Mouse (Mus musculus): Measurements from ENCODE around the gene E130218I03Rik.
"Not testable (repeated sequence)": the region's sequence is repeated elsewhere in the genome, so short reads cannot be mapped to it uniquely, and the experiment has no call there.

E130218I03Rik gene

DNA sequence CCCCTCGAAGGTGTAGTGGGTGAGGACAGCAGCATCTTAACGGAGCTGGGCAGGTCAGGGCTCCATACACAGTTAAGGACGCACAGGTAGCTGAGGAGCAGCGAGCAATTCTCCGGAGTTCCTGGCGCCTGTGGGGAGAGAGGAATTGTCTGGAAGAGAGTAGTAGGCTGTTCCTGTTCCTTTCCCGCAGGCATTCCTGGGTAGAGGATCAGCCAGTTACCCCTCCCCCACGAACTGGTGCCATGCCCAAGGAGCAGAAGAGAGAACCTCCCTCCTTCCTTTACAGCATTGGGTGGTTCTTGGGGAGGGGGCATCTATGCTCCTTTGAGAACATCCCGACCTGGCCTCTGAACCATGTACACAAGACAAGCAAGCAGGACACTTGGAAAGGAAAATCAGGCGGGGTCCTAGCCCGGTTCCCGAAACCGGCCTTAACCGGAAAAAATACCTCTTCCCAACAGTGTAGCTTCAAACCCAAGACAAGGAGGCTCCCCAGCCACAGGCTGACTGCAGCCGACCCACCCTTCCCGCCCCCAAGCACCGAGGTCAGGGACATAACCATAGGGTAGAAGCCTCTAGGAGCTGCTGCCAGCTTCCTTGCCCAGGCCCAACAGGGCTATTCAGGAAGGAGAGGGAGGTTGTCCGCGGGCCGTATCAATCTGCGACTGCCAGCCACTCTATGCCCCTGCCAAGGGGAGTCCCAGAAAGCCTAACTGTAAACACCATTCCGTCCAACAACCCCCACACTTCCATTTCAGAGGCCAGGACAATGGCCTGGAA, 8.9 kb downstream of the E130218I03Rik start:
- no peak for DNase-seq (ENCODE audit: low read depth)

DNA sequence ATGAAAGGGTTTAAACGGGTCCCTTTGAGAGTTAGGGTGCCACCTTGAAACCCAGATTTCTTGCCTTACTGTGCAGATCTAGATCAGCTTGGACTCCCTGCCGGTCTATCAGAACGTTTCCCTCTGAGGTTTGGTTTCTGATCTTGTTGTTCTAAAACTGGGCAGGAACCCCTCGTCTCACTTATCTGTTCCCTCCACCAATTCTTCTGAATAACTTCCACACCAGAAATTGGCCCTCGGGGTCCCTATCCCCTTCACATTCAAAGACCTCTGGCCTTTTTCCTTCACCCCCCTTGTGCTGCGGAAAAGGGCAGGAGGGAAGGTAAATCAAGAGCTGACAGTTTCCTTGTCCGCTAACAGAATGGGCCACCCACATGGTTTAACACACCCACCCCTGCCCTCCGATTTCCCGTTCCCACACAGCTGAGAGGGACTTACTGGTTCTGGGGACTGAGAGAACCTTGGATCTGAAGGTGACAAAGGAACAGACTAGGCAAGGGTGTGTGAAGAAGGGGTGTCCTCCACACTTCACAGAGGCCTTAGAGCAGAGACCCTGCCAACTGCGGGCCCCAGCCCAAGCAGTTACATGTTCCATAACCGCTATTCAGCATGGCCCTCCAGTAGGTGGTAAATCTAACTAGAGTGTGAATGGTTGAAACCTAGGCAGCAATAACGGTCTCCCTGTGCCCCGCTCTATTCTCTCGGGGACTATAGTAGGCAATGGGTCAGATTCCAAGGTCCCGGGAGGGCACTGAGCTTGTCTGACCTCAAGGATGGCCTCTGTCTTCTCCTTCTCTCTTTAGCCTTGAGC, 9.7 kb downstream of the E130218I03Rik start:
- no peak for DNase-seq (ENCODE audit: low read depth)

DNA sequence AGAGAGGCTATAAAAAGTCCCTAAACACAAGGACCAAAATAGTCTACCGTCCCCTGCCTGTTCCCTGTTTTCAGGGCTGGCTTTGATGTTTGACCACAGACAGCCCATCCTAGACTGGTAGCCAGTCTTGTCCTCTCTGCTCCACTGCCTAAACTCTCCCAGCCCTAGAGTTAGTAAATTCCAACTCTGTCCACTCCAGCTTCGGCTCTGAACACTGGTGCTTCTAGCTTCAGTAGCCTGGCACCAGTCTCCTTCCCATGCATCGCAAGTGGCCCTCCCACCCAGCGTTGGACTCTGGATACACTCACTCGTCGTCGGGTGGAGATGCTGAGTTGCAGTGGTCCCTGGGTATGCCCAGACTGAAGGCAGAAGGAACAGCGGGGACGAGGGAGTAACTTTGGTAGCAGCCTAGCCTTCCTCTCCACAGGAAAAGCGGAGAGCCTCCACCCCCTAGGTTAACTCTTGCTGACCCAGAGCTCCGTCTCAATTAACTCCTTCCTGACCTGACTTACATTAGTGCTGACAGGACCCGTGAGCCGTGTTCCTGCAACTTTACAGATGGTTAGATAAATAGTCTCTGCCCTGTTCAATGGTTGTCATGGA, 10.4 kb downstream of the E130218I03Rik start, which contains the start of gene Grrp1:
Gene Grrp1 (minus strand): TSS at position 385 of the 603 bp plus-strand sequence.
- no peak for DNase-seq (ENCODE audit: low read depth)

DNA sequence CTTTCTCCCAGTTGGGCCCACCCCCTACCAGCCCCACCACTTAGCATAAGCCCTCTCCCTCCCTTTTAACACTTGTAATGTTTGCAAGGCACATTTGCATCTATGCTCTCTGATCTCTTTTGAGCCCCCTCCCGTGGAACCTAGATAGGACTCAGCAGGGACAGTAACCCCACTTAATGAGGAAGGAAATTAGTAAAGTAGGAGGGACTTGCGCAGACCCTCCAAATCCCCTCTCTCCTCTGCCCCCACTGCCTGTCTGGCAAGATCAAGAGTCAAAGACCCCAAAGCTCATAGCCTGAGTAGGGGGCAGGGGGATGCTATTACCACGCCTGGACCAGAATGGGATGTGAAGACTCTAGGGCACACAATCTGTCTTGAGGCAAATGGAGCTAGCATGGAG, 11.4 kb downstream of the E130218I03Rik start:
- no peak for DNase-seq (ENCODE audit: low read depth)

DNA sequence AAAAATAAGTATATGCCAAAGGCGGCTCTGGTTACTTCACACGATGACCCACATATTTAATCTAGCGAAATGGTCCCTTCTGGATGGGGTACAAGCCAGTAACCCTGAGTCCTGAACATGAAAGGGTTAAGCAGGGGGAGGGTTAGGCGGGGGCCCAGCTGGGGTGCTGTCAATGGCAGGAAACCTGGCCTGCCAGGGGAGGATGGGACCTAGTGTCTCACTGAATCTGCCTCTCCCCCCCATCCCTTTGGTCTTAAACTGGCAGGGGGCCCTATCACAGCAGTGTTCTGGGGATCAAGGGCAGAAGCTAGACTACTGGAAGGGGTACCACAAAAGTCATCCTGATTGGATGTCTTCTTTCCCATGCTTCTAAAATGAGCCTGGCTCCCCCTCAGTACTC, 12.4 kb downstream of the E130218I03Rik start:
- DNase-seq (ENCODE audit: low read depth), result no peak

DNA sequence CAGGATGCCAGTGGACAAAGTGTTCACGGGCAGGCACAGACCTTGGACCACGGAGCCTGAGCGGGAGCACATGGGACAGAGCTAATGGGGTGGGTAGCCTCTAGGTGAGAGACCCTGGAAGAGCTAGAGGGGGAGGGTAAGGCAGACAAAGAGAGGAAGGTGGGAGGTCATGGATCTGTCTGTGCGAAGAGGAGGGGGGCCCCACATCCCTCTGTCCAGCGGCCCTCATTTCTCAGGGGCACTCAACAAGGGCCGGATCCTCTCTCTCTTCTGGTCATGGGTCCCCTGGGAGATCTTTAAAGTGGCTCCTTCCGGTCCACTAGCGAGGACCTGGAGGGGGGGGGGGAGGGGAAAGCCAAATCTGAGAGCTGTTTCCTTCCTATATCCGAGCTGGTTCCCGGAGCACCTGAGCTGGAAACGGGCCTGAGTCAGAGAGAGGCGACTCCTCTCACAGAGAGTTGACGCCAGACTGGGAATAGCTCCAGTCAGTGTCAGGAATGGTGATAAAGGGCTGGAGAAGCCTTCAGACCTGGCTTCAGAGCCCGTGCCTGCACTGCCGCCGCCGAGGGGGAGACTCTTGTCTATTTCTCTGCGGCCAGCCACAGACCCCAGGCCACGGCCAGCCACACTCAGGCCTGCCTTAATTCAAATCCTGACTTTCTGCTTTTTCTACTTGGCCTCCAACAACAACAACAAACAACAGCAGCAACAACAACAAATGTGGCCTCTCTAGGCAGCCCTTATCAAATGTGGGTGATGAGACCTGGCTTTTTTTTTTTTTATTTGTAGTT, 13.1 kb downstream of the E130218I03Rik start:
- no peak for DNase-seq (ENCODE audit: low read depth)

DNA sequence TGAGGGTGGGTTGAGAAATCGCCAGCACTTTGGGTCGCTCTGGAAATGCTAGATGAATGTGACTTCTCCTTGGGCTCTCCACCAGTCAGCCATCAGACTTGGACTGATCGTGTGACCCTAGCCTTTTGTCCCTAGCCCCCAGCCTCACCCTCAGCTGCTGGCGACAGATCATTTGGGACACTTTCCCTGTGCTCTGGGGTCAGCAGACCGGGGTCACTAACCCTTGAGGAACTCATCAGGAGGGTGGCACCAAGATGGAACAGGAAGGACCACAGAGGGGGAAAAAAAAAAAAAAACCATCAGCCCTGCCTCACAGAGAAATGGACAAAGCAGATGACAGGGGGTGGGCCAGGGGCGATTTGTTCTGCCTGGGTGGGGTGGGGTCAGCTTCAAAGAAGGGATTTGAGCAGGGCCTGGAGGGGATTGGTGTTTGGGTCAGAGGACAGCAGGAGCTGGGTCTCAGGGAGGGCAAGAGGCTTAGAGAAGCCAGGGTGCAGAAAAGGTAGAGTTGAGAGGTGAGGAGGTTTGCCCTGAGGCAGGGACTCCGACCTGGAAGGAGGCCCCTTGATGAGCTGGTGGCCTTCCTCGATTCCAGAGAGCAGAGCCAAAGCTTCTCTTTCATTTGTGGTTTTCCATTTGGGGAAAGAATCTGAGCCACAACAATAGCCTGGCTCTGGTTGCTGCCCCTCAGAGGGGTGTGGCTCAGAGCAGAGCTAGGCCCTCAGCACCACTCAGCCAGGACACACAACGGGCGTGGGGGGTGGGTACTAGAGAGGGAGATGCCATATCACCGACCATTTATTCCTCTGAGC, 13.9 kb downstream of the E130218I03Rik start:
- DNase-seq (ENCODE audit: low read depth), result no peak

DNA sequence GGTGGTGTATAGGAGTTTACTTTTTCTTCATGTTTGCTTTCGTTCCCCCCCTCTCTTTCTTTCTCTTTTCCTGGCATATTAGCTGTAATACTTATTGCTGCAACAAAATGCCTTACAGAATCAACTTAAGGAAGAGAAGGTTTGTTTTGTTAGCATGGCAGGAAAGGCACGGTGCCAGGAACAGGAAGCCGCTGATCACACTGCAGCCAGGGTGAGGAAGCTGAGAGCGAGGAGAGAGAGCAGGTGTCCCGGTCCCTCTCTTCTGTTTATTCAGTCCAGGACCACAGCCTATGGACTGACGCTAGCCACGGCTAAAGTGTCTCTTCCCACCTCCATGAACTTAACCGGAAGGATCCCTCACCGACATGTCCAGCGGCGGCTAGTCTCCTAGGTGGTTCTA, 14.9 kb downstream of the E130218I03Rik start:
- no peak for DNase-seq (ENCODE audit: low read depth)

DNA sequence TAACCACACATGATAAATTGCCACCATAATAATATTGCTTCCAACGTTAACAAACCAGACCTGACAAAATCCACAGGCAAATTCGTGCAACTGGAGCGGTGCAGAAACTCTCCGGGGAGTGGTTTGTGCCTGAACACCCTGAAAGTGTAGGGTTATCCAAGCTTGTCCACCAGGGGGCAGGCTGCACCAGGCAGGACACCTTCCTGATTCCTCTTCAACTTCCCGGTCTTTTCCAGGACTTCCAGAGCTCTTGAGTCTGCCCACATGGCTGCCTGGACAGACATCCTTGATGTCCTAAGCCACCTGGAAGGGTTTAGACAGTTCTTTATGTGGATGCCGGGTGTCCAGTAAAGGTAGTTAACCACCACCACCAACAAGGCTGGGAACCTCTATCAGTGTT, 19.7 kb downstream of the E130218I03Rik start:
- no peak for DNase-seq (ENCODE audit: low read depth)

DNA sequence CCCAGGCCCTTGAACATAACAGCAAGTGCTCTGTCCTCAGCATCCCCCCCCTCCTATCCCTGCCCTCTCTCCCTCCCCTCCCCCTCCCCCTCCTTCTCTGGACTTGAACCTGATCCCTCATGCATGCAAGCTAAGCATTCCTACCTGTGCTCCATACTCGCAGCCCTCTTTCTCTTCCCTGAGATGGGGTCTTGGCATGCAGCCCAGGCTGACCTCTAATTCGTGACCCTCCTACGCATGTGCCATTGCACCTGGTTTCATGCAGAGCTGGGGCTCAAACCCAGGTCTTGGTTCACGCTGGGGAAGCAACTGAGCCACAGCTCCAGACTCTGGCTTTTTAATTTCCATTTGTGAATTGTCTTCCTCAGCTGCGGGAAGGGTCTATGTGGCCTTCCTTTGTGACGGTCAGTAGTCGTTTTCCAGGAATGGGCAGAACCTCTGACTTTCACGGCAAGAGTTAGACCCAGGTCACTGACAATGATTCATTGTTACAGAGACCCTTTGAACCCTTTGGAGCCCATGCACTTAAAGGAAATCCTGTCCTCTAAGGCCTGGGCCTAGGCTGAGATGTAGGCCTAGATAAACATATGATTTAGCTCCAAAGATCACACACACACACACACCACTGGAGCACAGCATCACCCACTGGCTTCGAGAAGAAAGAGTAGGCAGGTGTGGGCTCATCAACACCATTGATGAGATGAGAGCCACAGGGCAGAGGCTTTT, 22.6 kb downstream of the E130218I03Rik start:
- DNase-seq (ENCODE audit: low read depth), result no peak

DNA sequence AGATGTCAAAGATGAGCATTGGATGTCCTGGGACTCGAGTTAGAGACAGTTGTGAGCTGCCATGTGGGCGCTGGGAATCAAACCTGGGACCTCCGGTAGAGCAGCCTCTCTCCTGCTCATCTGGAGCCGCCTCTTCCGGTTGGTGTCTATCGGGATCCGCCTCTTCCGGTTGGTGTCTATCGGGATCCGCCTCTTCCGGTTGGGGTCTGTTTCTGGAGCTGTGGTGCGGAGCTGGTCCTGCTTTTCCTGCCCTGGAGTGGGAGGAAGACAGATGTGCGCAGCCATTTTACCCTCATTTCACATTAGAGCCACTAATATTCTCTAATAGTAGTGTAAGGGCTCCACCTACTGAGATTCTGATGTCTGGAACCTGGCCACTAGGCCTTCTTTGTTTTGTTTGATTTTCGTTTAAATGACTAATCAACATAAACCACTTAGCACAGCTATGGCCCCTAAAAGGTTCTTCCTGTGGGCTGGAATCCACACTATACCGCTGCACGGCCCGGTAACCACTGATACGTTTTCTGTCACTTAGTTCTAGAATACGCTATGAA, 24.7 kb downstream of the E130218I03Rik start:
- no peak for DNase-seq (ENCODE audit: low read depth)

DNA sequence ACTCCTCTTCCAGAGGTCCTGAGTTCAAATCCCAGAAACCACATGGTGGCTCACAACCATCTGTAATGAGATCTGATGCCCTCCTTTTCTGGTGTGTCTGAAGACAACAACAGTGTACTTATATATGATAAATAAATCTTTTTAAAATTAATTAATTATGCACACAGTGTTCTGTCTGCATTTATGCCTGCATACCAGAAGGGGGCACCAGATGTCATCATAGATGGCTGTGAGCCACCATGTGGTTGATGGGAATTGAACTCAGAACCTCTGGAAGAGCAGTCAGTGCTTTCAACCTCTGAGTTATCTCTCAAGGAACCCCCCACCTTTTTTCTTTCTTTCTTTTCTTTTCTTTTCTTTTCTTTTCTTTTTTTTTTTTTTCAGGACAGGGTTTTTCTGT, 26.2 kb downstream of the E130218I03Rik start:
- DNase-seq (ENCODE audit: low read depth), result not testable (repeated sequence)

DNA sequence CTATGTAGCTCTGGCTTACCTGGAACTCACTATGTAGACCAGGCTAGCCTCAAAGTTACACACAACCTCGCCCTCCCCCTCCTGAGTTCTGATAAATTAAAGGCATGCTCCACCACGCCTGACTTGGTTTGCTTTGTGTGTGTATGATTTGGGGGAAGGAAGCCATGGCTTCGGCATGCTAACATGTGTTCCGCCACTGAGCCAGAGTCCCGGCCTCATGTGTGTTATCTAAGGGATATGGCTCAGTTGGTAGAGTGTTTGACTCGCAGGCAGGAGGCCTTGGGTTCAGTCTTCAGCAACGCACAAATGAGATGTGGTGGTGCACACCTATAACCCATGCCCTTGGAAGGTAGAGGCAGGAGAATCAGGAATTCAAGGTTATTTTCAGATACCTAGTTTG, 28.5 kb downstream of the E130218I03Rik start:
- no peak for DNase-seq (ENCODE audit: low read depth)

DNA sequence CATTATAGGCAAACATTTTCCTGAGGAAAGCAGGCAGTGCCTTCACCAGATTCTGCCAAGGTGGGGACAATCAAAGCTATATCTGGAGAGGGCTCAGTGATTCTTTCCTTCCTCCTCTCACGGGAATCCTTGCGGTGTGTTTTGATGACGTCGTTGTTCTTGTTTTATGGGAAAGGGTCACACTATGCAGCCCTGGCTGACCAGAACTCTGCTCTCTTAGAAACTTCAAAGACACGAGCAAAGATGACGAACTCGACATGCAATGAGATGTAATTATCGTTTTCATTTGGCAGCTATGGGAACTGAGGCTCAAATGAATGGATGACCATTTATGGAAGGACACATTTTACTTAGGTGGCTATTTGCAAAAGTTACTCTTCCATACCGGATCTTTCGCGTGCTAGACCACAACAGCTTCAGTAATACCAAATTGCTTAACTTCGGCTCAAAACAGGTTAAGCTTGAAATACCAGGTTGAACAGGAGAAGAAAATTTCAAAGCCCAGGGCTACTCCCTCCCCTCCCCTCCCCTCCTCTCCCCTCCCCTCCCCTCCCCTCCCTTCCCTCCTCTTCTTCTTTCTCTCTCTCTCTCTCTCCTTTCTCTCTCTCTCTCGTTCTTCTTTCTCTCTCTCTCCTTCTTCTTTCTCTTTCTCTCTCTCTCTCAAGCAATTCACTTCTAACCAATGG, 29.4 kb downstream of the E130218I03Rik start:
- no peak for DNase-seq (ENCODE audit: low read depth)

DNA sequence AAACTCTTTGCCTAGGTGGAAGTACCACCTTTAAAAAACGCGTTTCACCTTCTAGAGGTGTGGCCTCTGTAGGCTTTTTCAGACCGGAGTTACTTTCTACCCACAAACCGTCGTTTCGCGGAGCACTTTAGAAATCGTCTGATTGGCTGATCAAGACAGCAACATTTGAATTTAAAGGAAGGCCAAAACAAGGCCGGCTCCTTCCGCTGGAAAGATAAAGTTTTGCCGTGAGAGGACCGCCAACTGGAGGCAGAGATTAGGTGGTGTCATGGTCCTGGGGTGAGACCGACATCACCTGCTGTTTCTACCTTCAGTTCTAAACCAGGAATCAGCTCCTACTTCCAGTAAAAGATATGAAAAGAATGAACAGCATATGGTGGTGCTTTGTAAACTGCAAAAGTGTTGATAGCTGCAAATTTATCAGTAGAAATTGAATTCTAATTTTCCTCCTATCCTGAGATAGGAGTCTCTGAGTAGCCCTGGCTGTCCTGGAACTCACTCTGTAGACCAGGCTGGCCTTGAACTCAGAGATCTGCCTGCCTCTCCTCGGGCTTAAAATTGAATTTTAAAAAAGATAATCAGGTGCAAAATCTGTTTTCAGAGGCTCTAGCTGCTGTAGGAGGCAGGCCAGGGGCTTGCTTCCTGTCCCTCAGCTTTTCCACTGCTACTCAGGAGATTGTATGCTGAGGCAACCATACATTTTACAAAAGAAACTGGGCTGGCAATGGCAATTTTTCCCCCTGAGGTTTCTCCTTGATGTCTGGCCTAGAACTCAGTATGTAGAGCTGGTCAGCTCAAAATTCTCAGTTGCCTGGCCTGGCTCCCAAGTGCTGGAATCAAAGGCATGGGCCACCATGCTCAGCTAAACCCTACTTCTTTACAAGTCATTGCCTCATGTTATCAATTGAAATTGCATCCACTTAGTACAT, 30.2 kb downstream of the E130218I03Rik start:
- DNase-seq (ENCODE audit: low read depth), result no peak

DNA sequence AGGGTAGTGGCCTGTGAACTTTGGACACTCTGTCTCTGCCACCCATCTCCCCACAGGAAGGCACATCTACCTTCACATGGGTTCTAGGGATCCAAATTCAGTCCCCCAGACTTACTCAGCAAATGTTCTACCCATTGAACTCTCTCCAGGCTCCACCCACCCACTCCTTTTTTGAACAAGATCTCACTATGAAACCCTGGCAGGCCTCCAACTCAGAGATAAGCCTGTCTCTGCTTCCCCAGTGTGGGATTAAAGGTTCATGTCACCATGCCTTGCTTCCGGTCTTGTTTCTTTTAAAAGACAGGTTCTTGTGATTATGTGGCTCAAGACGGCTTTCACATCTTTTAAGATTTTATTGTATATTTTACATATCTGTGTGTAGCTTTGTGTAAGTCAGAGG, 41.5 kb downstream of the E130218I03Rik start:
- no peak for DNase-seq (ENCODE audit: low read depth)

DNA sequence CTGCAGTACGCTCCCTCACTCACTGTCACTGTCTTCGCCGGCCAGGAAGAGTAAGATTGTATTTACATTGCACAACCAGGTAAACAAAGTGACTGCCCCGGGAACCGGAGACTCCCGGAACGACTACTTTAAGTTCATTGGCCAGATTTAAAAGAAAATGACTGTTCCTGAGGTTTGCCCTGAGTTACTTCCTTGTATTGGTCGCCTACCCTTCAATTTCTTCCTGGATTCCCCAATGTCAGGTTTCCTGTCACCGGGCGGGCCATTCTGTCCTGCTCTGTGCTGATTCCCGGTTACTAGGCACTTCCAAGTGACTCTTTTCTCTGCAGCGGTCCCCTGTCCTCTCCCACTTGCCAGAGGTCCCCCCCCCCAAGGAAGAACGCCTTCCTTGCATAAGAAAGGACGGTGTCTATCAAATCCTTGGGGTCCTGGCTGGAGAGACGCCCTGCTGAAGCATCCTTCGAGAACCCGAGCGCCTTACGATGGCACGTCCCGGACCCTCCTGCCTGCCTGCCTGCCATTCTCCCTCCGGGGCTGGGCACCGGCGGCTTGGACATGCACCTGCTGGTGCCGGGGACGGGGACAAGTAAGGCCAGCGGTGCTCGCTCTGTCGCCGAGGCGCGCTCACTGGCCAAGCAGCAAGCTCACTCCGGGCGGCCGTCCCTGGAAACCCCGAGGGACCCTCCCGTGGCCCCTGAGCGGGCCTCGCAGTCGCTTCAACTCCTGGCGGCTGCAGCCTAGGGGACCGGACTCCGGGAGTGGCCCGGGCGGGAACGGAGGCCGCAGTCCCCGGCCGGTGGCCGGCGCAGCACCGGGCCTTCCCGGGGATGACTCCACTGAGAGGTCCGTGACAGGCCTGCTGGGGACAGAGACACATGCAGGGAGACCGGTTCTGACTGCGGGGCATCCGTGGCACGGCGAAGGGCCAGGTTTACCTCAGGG, 43.0 kb downstream of the E130218I03Rik start:
- DNase-seq (ENCODE audit: low read depth), result no peak
